Mouse (Mus musculus) gastrocnemius, postnatal 10 days (tissue): Measurements from ENCODE around the gene Arcn1. TPM values are rescaled to one million over a fixed set of nuclear protein-coding genes. Genes with fewer than 3 reads are reported as not detected.

Source experiments
- total RNA-seq, 2 experiments: library from RNA; stranded (reverse); gene quantifications; 2 replicates each; pipeline ENCODE4 v1.2.3; 2021

The Arcn1 gene
- total RNA-seq, 2 experiments from 2014 or later: 85.6 to 97.8 TPM

Other genes starting within 250 kb of the Arcn1 start
- gene Cxcr5, start 206.0 kb downstream of the Arcn1 start, total RNA-seq: not detected
- gene Ddx6, start 163.0 kb downstream of the Arcn1 start, total RNA-seq: 10 to 100 TPM; 72.0 to 78.9 TPM
- gene Treh, start 94.6 kb downstream of the Arcn1 start, total RNA-seq: not detected
- 10 to 100 TPM; 49.8 to 82.4 TPM for gene Phldb1, start 32.6 kb downstream of the Arcn1 start, total RNA-seq
- 10 to 100 TPM; 45.2 to 53.1 TPM for gene Ift46, start 63 bp upstream of the Arcn1 start, total RNA-seq
- gene Tmem25, start 31.5 kb upstream of the Arcn1 start, total RNA-seq: 1 to 10 TPM; 6.4 to 8.0 TPM
- gene Ttc36, start 35.2 kb upstream of the Arcn1 start, total RNA-seq: 1 to 10 TPM in 1 of 2 experiments, under 1 TPM in 1; 0.70 to 1.0 TPM
- gene Kmt2a, start 113.5 kb upstream of the Arcn1 start, total RNA-seq: 10 to 100 TPM; 15.1 to 21.3 TPM
- 100 to 1,000 TPM; 647 to 794 TPM for gene Atp5l, start 152.9 kb upstream of the Arcn1 start, total RNA-seq
- 10 to 100 TPM; 30.5 to 34.3 TPM for gene Ube4a, start 197.8 kb upstream of the Arcn1 start, total RNA-seq
- not detected for gene Cd3g, start 212.6 kb upstream of the Arcn1 start, total RNA-seq
- under 1 TPM in 1 of 2 experiments, not detected in 1; 0.32 TPM for gene Cd3d, start 213.9 kb upstream of the Arcn1 start, total RNA-seq
- gene Cd3e, start 241.8 kb upstream of the Arcn1 start, total RNA-seq: not detected